Mouse (Mus musculus): ENCODE results near the gene Slc25a11.

The Slc25a11 gene

DNA sequence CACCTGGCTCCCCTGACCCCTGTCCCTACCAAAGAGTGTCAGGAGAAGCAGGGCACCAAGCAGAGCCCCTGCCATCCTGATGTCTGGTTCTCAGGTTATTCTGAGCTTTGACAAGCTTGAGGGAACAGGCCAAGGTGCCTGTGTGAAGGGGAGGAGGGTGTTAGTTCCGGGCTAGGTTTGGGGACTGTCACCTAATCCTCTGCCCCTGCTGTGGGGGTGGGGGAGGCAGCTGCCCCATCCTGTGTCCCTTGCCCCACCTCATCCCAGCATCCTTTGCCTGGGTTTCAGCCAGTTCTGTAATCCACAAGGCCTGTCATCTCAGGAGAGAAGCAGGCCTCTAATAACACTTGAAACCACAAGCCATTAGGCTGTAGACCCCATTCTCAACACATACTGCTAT lies 28.2 kb downstream of the Slc25a11 start, which contains the start of gene Chrne:
TSS of gene Chrne (minus strand) at position 116 of the 400 bp plus-strand sequence.
- no peak for DNase-seq

DNA sequence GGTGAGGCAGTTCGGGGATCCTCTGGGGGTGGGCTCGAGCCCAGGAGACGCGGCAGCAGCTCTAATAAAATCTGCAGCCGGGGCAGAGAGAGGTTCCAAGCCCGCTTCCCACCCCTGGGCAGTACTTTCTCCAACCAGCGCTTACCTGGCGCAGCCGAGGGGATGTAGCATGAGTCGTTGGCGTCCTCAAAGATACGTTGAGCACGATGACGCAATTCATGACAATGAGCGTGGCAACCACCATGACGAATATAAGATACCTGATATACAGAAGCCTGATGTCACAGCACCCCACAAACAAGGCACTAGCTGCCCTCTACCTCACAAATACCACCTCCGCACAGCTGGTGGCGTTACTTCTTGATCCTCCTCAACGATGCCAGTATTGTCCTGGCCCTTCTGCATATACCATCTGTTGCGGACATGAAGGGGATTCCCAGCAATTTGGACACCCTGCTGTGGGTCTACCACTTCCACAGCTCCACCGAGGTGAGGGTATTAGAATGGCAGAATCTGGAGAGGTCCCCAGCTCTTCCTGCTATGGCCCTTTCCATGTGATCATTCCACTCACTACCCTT lies 31.7 kb downstream of the Slc25a11 start, which contains the start of gene 4930544D05Rik:
TSS of gene 4930544D05Rik (plus strand) at position 333 of the 578 bp plus-strand sequence.
- no peak for DNase-seq

DNA sequence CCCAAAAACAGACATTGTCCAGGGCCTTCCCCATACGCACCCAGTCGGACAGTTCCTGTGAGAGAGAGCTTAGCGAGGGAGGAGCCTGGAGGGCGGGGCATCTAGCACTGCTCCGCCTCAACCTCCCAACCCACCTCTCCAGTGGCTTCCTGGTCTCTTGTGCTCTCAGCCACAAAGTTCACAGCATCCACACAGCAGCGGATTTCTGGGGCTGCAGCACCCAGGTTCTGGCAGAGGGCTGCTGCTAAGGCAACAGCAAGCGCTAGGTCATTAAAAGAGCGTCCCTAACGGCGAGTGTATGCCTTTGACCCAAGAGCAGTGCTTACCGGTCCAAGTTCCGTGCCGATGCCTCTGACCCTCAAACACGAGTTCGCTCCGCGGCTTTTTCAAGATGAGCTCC lies 32.2 kb downstream of the Slc25a11 start:
- DNase-seq = peak; percentile 81

DNA sequence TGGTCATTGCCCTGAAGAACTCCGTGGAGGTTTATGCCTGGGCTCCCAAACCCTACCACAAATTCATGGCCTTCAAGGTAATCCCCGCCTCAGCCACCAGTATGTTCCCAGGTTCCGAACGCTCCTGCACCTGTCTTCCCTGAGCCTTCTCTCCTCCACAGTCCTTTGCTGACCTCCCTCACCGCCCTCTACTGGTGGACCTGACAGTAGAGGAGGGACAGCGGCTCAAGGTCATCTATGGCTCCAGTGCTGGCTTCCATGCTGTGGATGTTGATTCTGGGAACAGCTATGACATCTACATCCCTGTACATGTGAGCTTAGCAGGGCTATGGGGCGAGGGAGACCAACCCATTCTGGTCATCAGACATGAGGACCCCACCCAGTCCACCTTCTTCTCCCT lies 34.8 kb downstream of the Slc25a11 start:
- DNase-seq = no peak

DNA sequence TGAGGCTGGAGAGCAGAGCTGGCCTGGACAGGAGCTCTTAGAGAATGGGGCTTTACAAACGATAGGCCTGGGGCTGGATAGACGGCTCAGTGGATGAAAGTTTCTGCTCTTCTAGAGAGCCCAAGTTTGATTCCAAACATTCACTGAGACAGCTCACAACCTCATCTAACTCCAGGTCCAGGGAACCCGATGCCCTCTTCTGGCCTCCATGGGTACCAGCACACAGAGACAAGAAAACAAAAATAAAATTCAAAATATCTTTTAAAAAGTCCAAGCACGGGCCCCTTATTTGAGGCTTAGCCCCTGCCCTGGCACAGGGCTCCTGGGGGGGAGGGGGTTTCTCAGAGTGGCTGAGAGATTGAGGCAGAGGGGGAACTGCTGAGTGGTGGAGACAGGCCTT lies 36.5 kb downstream of the Slc25a11 start:
- DNase-seq = no peak

DNA sequence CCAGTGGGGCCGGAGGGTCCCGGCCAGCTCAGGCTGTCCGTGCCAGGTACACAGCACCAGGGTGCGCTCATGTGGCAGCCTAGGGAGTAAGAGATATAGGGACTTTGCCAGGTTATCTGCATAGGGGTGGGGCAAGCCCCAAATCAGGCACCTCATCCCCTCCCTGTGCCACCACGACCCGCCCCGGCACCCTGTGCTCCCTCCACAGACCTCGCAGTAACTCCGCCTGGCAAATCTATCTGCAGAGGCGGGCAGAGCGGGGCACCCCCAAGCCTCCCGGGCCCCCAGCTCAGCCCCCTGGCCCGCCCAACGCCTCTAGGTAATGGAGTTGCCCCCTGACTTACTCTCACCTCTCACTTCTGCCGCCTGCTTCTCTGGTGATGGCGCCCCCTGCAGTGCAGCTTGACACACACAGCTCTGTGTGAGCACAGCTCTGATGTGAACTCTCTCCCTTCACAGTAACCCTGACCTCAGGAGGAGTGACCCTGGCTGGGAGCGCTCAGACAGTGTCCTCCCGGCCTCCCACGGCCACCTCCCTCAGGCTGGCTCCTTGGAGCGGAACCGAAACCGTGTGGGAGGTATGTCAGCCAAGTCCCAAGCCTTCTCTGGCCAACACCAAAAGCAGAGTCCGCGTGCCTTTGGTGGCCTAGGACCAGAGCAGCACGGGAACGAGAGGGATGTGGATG lies 38.8 kb downstream of the Slc25a11 start:
- peak; percentile 51 for DNase-seq

DNA sequence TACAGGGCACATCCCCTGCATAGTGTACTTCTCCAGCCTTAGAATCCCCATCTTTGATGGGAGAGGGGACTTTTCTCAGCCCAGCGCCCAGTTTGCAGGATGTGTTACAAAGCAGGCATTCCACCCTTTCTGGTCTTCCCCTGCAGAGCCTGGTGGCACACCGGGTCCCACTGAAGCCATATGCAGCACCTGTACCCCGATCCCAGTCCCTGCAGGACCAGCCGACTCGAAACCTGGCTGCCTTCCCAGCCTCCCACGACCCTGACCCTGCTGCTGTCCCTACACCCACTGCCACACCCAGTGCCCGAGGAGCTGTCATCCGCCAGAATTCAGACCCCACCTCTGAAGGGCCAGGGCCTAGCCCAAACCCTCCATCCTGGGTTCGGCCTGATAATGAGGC lies 39.7 kb downstream of the Slc25a11 start:
- no peak for DNase-seq

DNA sequence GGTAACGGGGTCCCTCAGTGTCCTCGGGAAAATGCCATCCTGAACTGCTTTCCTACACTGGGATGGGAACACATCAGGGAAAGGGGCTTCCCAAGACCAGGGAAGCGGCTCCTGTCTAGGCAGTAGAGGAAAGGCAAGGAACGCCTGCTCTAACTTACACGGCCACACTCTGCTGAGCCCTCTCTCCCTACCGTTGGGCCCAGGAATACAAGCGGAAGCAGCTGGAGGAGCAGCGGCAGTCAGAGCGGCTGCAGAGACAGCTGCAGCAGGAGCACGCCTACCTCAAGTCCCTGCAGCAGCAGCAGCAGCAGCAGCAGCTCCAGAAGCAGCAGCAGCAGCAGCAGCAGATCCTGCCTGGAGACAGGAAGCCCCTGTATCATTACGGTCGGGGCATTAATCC lies 40.6 kb downstream of the Slc25a11 start:
- DNase-seq = no peak

DNA sequence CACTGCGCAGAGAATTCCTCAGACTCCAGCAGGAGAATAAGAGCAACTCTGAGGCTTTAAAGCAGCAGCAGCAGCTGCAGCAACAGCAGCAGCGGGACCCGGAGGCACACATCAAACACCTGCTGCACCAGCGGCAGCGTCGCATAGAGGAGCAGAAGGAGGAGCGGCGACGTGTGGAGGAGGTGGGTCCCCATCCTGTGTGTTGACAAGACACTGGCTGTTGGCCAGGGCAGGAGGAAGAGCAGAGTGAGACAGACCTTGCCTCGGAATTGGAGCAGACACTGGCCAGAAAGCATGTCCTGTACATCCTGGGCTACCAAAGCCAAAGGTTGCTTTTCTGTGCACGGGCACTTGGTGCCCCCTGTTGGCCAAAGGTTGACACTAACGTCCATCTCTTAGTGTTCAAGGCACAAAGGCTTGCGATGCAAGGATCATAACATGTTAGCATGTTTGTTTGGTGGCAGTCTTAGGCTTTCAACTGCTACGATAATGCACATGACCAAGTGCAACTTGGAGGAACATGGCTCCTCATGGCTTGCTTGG lies 42.2 kb downstream of the Slc25a11 start:
- peak; percentile 85 for DNase-seq

DNA sequence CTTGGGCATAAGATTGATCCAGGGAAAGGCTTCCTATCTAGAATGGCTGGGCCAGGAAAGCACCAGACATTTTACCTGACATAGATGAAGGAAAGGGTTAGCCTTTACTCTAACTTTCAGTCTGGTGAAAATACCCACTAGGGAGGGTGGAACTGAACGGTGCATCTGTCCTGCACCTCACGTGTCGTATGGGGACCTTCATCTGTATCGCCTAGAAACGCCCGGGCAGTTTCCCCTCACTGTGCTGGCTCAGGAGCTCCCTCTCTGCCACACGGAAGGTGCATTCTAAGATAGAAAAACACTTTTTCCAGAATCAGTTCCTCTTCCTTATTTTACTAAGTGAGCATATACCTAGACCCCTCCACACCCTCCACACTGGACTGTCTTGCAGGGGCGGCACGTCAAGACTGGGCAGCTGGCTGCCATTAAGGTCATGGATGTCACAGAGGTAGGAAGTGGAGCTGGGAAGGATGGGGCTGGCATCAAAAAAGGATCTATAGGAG lies 48.8 kb downstream of the Slc25a11 start:
- no peak for DNase-seq

DNA sequence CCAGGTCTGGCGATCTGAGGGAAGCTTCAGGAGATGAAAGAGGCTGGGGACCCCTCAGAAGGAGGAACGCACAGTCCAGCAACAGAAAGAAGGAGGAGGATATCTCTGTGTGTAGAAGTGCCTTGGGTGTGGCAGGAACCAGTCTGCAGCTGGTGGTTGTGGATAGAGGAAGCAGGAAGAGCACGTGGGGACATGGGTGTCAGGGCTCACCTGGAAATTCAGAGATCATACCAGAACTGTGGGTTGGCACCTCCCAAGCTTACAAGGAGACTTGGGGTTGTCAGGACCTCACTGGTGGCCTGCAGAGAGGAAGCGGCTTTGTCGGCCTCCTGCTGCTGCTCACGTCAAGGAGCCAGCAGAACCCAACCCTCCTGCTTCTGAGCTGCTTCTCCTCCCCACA lies 50.0 kb downstream of the Slc25a11 start:
- no peak for DNase-seq

DNA sequence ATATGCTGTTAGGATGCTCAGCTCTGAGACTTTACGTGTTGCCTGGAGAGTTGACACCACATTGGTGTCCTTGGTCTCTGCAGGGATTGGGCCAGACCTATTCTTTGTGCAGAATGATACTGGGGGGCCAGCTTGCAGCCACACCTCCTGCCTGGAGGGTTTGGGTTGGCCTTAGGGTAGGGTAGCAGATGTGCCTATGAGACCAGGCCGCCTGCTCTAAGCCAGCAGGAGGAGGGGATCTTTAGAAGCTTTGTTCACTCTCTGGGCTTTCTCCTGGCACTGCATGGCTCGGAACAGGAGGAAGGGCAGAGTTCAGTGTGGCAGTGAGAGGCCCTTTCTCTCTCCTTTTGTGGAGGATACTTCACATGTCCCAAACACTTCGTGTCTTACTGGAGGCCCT lies 51.2 kb downstream of the Slc25a11 start:
- DNase-seq = no peak

DNA sequence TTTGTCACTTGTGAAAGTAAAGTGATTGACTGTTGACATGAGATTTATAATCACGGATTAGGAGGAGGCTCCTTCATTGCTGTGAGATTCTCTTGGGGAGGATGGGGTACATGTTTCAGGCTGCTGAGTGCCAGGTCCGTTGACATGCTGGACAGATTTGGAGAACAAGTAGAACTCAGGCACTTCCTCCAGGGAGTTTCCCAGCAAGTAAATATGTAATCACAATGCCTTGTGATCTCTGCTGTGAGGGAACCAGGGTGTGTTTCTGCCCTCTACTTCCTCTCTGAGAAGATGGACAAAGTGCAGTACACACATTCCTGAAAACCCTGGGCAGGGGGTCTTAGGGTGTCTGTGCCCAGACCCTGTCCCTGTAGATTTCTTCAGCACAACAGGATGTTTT lies 51.6 kb downstream of the Slc25a11 start:
- peak; percentile 44 for DNase-seq

DNA sequence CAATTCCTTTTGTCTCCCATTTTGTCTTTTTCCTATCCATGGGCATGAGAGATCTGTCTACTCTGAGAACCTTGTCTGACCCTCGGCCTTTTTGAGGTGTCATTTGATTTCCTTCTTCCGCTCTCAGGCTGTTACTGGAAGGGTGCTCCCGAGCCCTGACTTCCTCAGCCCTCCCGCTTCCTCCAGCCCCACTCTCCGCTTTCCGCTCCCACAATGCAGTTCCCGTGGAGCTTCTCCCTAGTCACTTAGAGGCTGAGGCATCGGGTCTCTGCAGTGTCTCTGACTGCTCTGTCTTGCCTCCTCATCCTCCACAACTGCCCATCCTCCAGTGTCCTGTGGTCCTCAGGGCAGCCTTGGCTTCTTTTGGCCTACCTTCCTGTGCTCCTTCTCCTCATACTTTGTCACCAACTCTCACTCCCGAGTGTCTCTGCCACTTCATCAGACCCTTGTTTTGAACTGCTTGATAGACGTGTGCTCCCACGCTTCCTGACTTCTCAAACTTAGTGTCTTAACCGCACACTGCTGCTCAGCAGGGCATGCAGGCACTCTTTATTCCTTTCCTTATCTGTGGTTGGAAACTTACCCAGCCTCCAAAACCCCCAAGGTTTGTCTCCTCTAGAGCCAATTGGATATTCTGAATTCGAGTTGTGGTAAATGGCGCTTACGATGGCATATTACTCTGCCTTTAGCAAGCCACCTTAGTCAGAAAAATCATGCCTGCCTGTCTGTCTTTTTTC lies 52.9 kb downstream of the Slc25a11 start:
- DNase-seq = peak; percentile 51
